Mouse (Mus musculus): ENCODE results near the gene Ddx46. TPM values are rescaled to one million over a fixed set of nuclear protein-coding genes. Genes with fewer than 3 reads are reported as not detected.
"Not testable (repeated sequence)": the region's sequence is repeated elsewhere in the genome, so short reads cannot be mapped to it uniquely, and the experiment has no call there.

The Ddx46 gene
- polyA plus RNA-seq, 1 experiment from 2014 or later: 38.0 TPM

GRCm38 (mm10) chr13:55606899-55607623 is 27.8 kb upstream of the Ddx46 start:
- Histone ChIP-seq H3K27me3 (no peaks in the 10 kb centered on the region), H3K4me3 (replicated peaks) (no peak overlapping the region), H3K9me3 (replicated peaks) (no peaks in the 10 kb centered on the region), H3K36me3 (peaks cover 68% of the 10 kb centered on the region), H3K4me1 (no peaks in the 10 kb centered on the region), H3K4me2 (no peak overlapping the region), H3K9ac (no peak overlapping the region), H3K27ac (no peak overlapping the region)
- WGBS: 83% methylated on average over 10 of the region's 10 CpGs
- no peak for ATAC-seq (replicated peaks; ENCODE audit: low FRiP score)

DNA sequence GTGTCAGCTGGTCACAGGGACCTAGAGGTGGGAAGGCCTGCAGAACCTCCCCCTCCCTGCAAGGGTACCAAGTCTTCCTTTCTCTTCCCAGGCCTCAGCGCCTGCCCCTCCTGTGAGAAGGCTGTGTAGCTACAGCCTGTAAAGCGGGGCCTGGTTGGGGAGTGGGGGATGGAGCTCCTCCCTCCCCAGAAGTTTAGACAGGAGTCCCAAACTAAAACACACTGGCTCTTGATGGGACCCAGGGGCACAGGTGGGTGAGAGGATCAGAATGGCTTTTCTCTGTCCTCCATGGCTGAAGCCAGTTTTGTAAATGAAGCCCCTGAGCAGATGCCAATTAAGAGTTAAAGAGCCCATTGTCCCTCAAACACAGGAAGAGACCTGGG is 27.2 kb upstream of the Ddx46 start:
- Histone ChIP-seq H3K27me3 (no peaks in the 10 kb centered on the region), H3K4me1 (no peaks in the 10 kb centered on the region), H3K4me3 (replicated peaks) (no peak overlapping the region), H3K9me3 (replicated peaks) (no peaks in the 10 kb centered on the region), H3K9ac (no peak overlapping the region), H3K4me2 (no peak overlapping the region), H3K36me3 (peaks cover 68% of the 10 kb centered on the region), H3K27ac (no peak overlapping the region)
- no peak for ATAC-seq (replicated peaks; ENCODE audit: low FRiP score)
- 100% methylated on average over 2 of the region's 2 CpGs for WGBS

- H3K36me3 ChIP-seq: peaks cover 38% of the 10 kb centered on the region
- H3K27me3 ChIP-seq: no peaks in the 10 kb centered on the region
- ATAC-seq (replicated peaks; ENCODE audit: low FRiP score): no peak
- no peak overlapping the region for H3K4me2 ChIP-seq
- H3K27ac ChIP-seq: no peak overlapping the region
- no peak overlapping the region for H3K9ac ChIP-seq
- H3K4me1 ChIP-seq: 0 out of 2 replicates have a peak, but pooled peaks cover 5% of the 10 kb centered on the region
- 87% methylated on average over 7 of the region's 7 CpGs for WGBS
- H3K9me3 ChIP-seq (replicated peaks): no peaks in the 10 kb centered on the region
- H3K4me3 ChIP-seq (replicated peaks): no peak overlapping the region
These were observed 22.8 kb upstream of the Ddx46 start for GRCm38 (mm10) chr13:55611996-55612395.

GRCm38 (mm10) chr13:55613471-55613870 is 21.4 kb upstream of the Ddx46 start:
- 0 out of 2 replicates have a peak, but pooled peaks have one; percentile 29 for ATAC-seq (replicated peaks; ENCODE audit: low FRiP score)
- H3K27ac ChIP-seq: no peak overlapping the region
- H3K36me3 ChIP-seq: peaks cover 24% of the 10 kb centered on the region
- H3K4me2 ChIP-seq: no peak overlapping the region
- no peak overlapping the region for H3K9ac ChIP-seq
- H3K4me3 ChIP-seq (replicated peaks): no peak overlapping the region
- H3K9me3 ChIP-seq (replicated peaks): 0 out of 2 replicates have a peak, but pooled peaks cover 3% of the 10 kb centered on the region
- H3K27me3 ChIP-seq: no peaks in the 10 kb centered on the region
- 36% methylated on average over 5 of the region's 5 CpGs for WGBS
- 0 out of 2 replicates have a peak, but pooled peaks cover 5% of the 10 kb centered on the region for H3K4me1 ChIP-seq

DNA sequence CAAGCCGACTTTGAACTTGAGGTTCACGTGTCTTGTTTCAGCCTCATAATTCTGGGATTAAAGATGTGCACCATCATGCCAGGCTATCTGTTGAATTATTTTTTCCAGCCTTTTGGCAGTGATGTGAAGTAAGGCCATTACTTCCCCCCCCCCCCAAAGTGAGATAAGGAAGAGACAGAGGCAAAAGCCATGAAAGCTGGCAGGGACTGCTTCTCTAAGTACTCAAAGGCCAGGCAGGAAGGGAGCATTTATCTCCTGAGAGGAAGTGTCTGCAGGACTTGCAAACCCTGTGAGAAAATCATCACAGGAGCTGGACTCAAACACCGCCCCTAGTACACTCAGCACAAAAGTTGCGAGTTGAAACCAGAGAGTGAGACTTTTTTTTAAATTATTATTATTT is 15.5 kb upstream of the Ddx46 start:
- WGBS: 92% methylated on average over 4 of the region's 4 CpGs
- no peak for ATAC-seq (replicated peaks; ENCODE audit: low FRiP score)

DNA sequence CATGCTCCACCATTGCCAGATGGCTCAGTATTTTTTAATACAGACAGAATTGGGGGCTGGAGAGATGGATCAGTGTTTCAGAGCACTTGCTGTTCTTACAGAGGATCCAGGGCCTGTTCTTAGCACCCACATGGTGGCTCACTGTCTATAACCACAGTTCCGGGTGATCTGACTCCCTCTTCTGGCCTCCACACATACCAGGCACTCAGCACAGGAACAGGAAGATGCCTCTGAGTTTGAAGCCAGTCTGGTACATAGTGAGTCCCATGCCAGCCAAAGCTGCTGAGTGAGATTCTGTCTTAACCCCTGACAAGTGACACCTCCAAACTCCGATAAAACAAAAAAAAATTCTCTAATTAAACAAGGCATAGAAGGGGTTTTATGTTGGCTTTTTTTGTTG is 14.6 kb upstream of the Ddx46 start:
- Histone ChIP-seq H3K4me3 (replicated peaks) (no peak overlapping the region), H3K27me3 (no peaks in the 10 kb centered on the region), H3K4me1 (peaks cover 21% of the 10 kb centered on the region), H3K27ac (no peak overlapping the region), H3K36me3 (peaks cover 7% of the 10 kb centered on the region), H3K4me2 (no peak overlapping the region), H3K9ac (no peak overlapping the region), H3K9me3 (replicated peaks) (0 out of 2 replicates have a peak, but pooled peaks cover 3% of the 10 kb centered on the region)
- WGBS: 73% methylated on average over 2 of the region's 2 CpGs
- no peak for ATAC-seq (replicated peaks; ENCODE audit: low FRiP score)

More for the DNA sequence above, 15.5 kb upstream of the Ddx46 start:
- H3K27me3 ChIP-seq: no peaks in the 10 kb centered on the region
- peaks cover 15% of the 10 kb centered on the region for H3K4me1 ChIP-seq
- H3K9ac ChIP-seq: no peak overlapping the region
- H3K36me3 ChIP-seq: no peaks in the 10 kb centered on the region
- 0 out of 2 replicates have a peak, but pooled peaks cover 3% of the 10 kb centered on the region for H3K9me3 ChIP-seq (replicated peaks)
- no peak overlapping the region for H3K4me3 ChIP-seq (replicated peaks)
- no peak overlapping the region for H3K27ac ChIP-seq
- H3K4me2 ChIP-seq: no peak overlapping the region

GRCm38 (mm10) chr13:55622156-55622648 is 12.6 kb upstream of the Ddx46 start:
- H3K27ac ChIP-seq: peak overlapping the region; percentile 94
- 23% methylated on average over 20 of the region's 20 CpGs for WGBS
- peak overlapping the region; percentile 84 for H3K4me3 ChIP-seq (replicated peaks)
- H3K4me1 ChIP-seq: peaks cover 21% of the 10 kb centered on the region
- H3K4me2 ChIP-seq: peak overlapping the region; percentile 76
- peaks cover 26% of the 10 kb centered on the region for H3K36me3 ChIP-seq
- not testable (repeated sequence) for H3K27me3 ChIP-seq; ATAC-seq (replicated peaks; ENCODE audit: low FRiP score); H3K9me3 ChIP-seq (replicated peaks)
- peak overlapping the region; percentile 86 for H3K9ac ChIP-seq

- Histone ChIP-seq H3K4me1 (peaks cover 21% of the 10 kb centered on the region), H3K9me3 (replicated peaks) (no peaks in the 10 kb centered on the region), H3K4me3 (replicated peaks) (peak within 1 kb of the TSS; percentile 84), H3K4me2 (peak within 1 kb of the TSS; percentile 76), H3K9ac (peak within 1 kb of the TSS; percentile 86), H3K36me3 (peaks cover 31% of the 10 kb centered on the region), H3K27ac (peak within 1 kb of the TSS; percentile 94), H3K27me3 (no peaks in the 10 kb centered on the region)
- ATAC-seq (replicated peaks; ENCODE audit: low FRiP score): peak; percentile 98
- under 1% methylated on average over 59 of the region's 59 CpGs for WGBS
These were observed 11.9 kb upstream of the Ddx46 start, which contains the start of gene Caml for GRCm38 (mm10) chr13:55622649-55623541. Caml (plus strand) TSS chr13:55623005.

DNA sequence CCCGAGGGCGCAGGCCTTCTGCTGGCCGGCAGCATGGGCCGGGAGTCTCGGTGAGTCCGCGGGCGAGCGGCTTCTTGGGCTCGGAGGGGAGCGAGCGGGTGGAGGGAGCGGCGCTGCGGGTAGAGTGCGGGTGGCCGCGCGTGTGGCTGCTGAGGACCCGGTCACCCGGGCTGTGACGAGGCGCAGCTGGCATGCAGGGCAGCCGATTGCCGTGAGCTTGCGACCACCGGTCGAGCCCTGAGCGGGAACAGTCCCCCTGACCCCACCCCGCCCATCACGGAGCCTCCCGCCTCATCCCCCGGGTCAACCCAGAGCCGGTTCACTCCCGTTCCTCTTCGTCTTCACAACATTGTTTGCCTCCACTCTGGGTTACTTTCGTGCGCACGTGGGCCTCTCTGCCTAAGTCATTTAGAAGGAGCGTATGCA is 332 bp downstream of the Ddx46 start:
- Histone ChIP-seq H3K9ac (peak overlapping the region; percentile 89), H3K4me2 (peak overlapping the region; percentile 79), H3K27me3 (no peaks in the 10 kb centered on the region), H3K4me3 (replicated peaks) (peak overlapping the region; percentile 76), H3K27ac (peak overlapping the region; percentile 42; the same call in 1 of the 2 replicates), H3K4me1 (peaks cover 16% of the 10 kb centered on the region), H3K36me3 (peaks cover 60% of the 10 kb centered on the region), H3K9me3 (replicated peaks) (no peaks in the 10 kb centered on the region)
- WGBS: under 1% methylated on average over 40 of the region's 40 CpGs
- ATAC-seq (replicated peaks; ENCODE audit: low FRiP score): peak; percentile 69

DNA sequence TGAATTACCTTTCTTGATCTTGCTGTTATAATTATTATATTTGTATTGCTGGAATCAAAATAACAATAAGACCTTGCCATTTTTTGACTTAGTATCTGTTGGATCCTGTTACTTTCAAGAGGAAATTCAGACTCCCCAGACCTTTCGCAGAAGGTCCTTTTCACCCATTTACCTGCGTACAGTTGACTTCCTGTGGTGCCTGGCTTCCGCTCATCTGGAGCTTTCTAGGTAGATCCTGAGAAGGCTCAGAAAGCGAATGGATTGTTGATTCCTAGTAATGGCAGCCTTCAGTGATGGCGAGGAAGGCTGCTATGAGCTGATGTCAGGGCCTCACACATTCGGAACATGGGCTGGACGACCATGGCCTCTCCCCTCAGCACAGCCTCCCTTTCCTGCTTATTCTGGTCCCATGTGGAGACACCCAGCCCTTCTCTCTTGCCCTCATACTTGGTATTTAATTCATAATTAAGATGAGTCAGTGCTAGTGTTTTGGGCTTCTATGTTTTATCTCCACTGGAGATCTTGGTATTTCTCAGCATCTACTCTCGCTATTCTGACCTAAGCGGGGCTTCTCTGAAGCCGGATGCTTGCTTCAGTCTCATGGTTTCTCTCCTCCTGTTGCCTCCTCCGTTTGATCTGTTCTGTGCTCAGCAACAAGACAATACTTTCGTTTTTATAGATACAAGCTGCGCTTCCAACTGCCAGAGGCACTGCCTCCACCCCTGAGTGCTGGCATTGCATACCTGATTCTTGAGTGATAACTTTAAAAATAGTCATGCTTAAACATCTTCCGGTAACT is 1.6 kb downstream of the Ddx46 start:
- Histone ChIP-seq H3K27ac (no peak overlapping the region), H3K4me3 (replicated peaks) (peak overlapping the region; percentile 76), H3K4me2 (peak overlapping the region; percentile 79), H3K9ac (0 out of 2 replicates have a peak overlapping the region, but pooled peaks have one; percentile 6), H3K36me3 (peaks cover 57% of the 10 kb centered on the region), H3K27me3 (no peaks in the 10 kb centered on the region), H3K9me3 (replicated peaks) (no peaks in the 10 kb centered on the region), H3K4me1 (peaks cover 16% of the 10 kb centered on the region)
- ATAC-seq (replicated peaks; ENCODE audit: low FRiP score): no peak
- WGBS: 90% methylated on average over 14 of the region's 14 CpGs

GRCm38 (mm10) chr13:55640480-55640879 is 5.7 kb downstream of the Ddx46 start:
- ATAC-seq (replicated peaks; ENCODE audit: low FRiP score); H3K27ac ChIP-seq; H3K27me3 ChIP-seq; H3K9ac ChIP-seq; H3K4me2 ChIP-seq; H3K9me3 ChIP-seq (replicated peaks); H3K4me3 ChIP-seq (replicated peaks): not testable (repeated sequence)
- peaks cover 63% of the 10 kb centered on the region for H3K36me3 ChIP-seq
- WGBS: 48% methylated on average over 8 of the region's 8 CpGs
- H3K4me1 ChIP-seq: peaks cover 14% of the 10 kb centered on the region

Measured in kidney, embryonic 15.5 days (tissue).